Mouse (Mus musculus) cerebellum, adult 2 months (tissue): ENCODE measurements around the gene Lama4.

Experiments
- CTCF ChIP-seq: fragments of 200-500 bp; IDR thresholded peaks from 2 replicates; pipeline ENCODE4 v1.5.1; 2011; ENCODE audit warnings: low read depth, mild to moderate bottlenecking, control low read depth, low read length, moderate library complexity, borderline replicate concordance; ENCODE audit not compliant: insufficient read depth
- POLR2A ChIP-seq: fragments of 200-500 bp; IDR thresholded peaks from 2 replicates; pipeline ENCODE4 v1.6.1; 2011; ENCODE audit warnings: low read length, control low read depth, borderline replicate concordance; ENCODE audit not compliant: insufficient read depth

- TF ChIP-seq CTCF, result no peak
- TF ChIP-seq POLR2A, result no peak
Observed at GRCm38 (mm10) chr10:39066061-39066460, 100.7 kb downstream of the Lama4 start.
